Mouse (Mus musculus): ENCODE results near the gene Rad51b. TPM values are rescaled to one million over a fixed set of nuclear protein-coding genes. Genes with fewer than 3 reads are reported as not detected.

The Rad51b gene
- polyA plus RNA-seq, 1 experiment, result 1.7 TPM

DNA sequence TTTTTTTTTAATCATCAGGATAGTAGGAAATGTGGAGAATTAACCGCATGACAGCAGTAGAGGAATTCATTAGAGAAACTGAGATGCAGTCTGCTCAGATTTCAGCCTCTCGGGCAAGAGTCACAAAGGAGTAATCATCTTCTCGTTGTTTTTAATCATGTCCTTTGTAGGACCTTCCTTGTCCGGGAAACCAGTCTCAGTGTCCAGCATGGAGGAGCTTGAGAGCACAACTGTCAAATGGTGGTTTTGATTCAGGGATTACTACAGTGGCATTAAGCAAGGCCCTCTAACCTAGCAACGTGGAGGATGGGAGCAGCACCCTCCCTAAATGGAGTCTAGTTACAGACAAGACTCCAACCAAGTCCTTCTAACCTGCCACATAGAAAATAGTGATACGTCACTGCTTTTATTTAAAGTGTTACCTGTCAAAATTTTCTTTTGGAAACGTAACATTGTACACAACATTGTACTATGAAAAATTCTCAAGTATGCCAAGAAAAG, 278.0 kb downstream of the Rad51b start:
- no peak for DNase-seq (ENCODE audit: low spot score)

- DNase-seq (ENCODE audit: low spot score), result no peak
These were observed 280.4 kb downstream of the Rad51b start for GRCm38 (mm10) chr12:79577525-79577924.

- DNase-seq (ENCODE audit: low spot score), result no peak
These were observed 282.0 kb downstream of the Rad51b start for GRCm38 (mm10) chr12:79579018-79579585.

- no peak for DNase-seq (ENCODE audit: low spot score)
These were observed 282.8 kb downstream of the Rad51b start for GRCm38 (mm10) chr12:79579837-79580236.

- DNase-seq (ENCODE audit: low spot score), result no peak
These were observed 287.6 kb downstream of the Rad51b start for GRCm38 (mm10) chr12:79584556-79585307.

- DNase-seq (ENCODE audit: low spot score), result no peak
These were observed 288.3 kb downstream of the Rad51b start for GRCm38 (mm10) chr12:79585336-79585735.

GRCm38 (mm10) chr12:79588831-79589230, 291.7 kb downstream of the Rad51b start:
- DNase-seq (ENCODE audit: low spot score), result no peak

GRCm38 (mm10) chr12:79592206-79592605, 295.1 kb downstream of the Rad51b start:
- no peak for DNase-seq (ENCODE audit: low spot score)

DNA sequence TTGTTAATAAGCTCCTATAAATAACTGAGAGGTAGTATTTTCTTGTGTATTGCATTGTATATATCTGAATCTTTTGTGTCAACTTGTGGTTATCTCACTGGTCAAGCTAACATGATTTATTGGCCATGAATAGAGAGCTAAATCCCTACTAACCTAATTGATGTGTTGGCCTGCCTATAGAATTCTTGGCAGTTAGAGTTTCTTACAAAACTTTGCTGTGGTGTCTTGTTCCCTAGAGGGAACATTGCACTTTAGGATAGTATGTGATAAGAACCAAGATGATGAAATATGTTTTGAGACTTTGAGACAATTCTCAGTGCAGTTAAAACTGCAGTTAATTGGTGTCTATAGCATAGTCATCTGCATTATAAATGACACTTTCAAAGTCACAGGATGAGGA, 299.8 kb downstream of the Rad51b start:
- DNase-seq (ENCODE audit: low spot score), result no peak

DNA sequence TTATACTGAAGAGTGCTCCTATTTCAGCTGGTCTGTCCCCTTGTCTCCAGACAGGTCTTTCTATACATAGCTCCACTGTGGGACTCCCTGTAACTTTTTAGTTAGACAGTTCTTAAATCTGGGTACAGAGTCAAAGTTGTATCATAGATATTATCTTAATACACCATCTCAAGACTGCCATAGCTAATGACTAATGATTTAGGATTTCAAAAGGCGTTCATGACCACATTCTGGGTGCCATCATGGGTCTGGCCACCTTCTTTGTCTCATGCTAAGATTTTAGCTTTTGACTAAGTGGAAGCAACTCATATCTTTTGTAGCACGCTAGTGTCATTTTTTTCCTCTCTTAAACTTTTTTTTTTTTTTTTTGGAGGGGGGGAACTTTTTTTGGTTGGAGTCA, 300.3 kb downstream of the Rad51b start:
- no peak for DNase-seq (ENCODE audit: low spot score)

- DNase-seq (ENCODE audit: low spot score), result no peak
These were observed 300.7 kb downstream of the Rad51b start for GRCm38 (mm10) chr12:79597786-79598185.

GRCm38 (mm10) chr12:79598496-79598895, 301.4 kb downstream of the Rad51b start:
- DNase-seq (ENCODE audit: low spot score), result no peak

DNA sequence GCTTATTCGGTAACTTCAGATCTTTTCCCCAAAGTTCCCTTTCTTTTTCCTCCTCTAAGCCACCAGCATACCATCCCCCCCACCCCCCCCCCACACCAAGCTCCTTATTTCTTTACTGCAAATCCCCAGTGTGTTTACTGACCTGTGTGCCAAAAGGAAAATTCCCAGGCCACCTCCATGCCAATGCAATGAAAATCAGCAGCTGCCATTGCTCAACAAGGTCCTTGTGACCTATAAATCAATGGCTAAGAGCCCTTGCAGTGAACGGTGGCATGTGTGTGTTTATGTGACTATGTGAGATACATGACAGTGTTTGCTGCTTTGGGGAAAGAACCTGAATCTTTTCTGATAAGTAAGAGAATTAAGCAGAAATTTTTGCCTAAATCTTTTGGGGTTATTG, 301.8 kb downstream of the Rad51b start:
- DNase-seq (ENCODE audit: low spot score), result no peak

- DNase-seq (ENCODE audit: low spot score), result no peak
These were observed 303.2 kb downstream of the Rad51b start for GRCm38 (mm10) chr12:79600149-79600769.

DNA sequence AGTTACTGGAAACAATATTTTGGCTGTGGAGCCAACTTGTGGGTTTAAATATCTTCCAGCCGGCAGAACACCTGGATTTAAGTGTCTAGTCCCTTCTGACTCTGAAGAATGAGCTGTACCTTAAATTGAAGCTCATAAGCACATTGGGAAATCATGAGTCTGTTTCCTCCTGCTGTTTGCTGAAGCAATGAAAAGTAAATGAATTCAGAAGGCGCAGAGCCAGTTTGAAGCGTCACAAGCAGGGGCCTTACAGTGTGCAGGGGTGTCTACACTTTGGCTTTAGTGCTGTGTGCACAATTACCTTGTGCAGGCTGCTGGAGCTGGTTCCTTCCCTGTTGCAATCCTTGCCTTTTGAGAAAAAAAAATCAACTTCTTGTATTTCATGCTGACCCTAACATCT, 305.6 kb downstream of the Rad51b start:
- no peak for DNase-seq (ENCODE audit: low spot score)

- DNase-seq (ENCODE audit: low spot score), result no peak
These were observed 307.8 kb downstream of the Rad51b start for GRCm38 (mm10) chr12:79604850-79605249.

DNA sequence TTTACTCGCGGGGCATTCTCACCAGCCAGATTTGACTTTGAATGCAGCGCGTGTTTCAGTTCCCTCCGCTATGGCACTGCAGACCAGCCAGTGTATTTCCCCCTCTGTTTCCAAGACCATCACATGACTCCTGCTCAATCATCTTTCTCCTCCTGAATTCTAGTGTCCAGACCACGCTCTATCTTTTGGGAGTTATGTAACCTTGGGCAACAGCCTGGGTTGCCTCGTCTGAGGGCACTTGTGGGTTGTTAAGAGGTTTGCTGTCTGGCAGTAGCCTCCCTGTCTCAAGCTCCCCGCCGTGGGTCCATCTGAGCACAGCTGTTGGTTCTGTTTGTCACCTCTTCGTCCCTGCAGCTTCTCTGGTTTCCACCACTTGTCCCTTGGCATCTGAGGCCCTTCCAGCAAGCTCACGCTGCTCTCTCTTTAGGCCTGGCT, 309.1 kb downstream of the Rad51b start:
- DNase-seq (ENCODE audit: low spot score), result no peak

- no peak for DNase-seq (ENCODE audit: low spot score)
These were observed 312.4 kb downstream of the Rad51b start for GRCm38 (mm10) chr12:79609399-79610010.

DNA sequence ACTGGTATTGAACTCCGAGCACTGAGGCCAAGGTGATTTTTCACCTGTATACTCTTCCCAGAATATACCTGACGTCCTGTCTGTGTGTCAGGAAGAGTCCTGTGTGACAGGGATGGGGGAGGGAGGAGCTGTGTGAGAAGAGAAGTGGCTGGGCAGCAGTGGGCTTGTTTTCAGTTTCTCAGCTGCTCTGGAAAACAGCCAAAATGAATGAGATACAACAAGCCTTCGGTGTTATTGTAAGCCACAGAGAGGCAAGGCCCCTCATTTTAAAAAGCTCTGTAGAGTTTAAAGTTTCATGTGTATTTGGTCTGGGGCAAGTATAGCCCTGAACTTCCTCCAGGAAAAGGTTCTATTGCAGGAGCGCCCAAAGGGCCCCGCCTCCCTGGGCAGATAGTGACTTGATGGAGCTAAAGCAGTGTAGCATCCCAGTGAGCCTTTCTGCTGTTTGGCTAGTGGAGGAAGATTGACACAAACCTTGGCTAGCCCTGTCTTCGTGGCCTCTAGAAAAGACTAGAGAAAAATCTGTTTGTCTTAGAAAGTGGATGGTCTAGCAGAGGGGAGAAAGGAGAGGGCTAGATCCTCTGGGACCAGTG, 313.5 kb downstream of the Rad51b start:
- DNase-seq (ENCODE audit: low spot score), result no peak

GRCm38 (mm10) chr12:79611665-79612064, 314.6 kb downstream of the Rad51b start:
- no peak for DNase-seq (ENCODE audit: low spot score)

DNA sequence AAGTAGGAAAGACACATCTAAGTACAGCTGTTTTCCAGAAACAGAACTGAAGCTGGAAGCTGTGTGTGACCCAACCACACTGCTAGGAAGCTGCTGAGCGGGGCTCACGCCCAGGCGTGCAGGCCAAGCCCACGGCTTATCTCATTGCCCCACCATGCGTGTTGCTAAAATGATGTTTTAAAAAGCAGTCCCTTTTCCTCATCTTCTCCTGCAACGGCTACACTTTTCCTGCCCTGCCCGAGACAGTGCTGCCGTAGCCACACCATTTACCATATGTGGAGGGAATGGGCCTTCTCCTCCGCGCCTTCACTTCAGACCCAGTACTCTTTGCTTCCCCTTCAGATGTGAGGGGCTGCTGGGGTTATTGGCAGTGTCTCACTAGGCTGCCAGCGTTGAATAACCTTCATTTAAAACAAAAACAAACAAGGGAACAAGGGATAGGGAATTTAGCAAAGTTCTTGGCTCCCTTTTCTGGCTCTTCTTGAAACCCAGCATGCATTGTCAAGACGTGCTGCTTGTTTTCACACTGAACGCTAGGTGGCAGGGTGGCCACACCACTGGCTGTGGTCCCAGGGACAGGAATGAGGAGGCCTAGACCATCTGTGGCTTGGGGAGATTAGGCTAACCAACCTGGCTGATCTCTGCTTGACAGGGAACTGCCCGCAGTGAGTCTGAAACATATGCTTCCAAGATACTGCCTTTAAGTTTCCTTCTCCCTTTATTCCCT, 315.4 kb downstream of the Rad51b start:
- peak; percentile 68 for DNase-seq (ENCODE audit: low spot score)
